Mouse (Mus musculus) forebrain, embryonic 14.5 days (tissue): Measurements from ENCODE around the gene Gpr89. TPM values are rescaled to one million over a fixed set of nuclear protein-coding genes. Genes with fewer than 3 reads are reported as not detected.

Experiments used
- ATAC-seq: fragments of 200-750 bp; cut with Nextera tagmentation; 2 replicates; pipeline ENCODE4 v1.8.0; 2017; ENCODE audit warnings: mild to moderate bottlenecking, moderate library complexity
- DNase-seq: peaks from one replicate; pipeline ENCODE4 v3.0.0-alpha.2; 2015; ENCODE audit warnings: low spot score
- H3K27ac ChIP-seq: fragments of 300-500 bp; sonication (generic); 2 replicates; pipeline ENCODE4 v1.5.1; 2014; ENCODE audit warnings: low read depth, mild to moderate bottlenecking, control low read depth, low read length, moderate library complexity
- H3K27me3 ChIP-seq: fragments of 300-500 bp; sonication (generic); replicated peaks from 2 replicates; pipeline ENCODE4 v1.6.1; 2014; ENCODE audit warnings: low read length, control low read depth, mixed read lengths; ENCODE audit not compliant: control insufficient read depth, insufficient read depth
- H3K36me3 ChIP-seq: fragments of 300-500 bp; sonication (generic); 2 replicates; pipeline ENCODE4 v1.6.1; 2014; ENCODE audit warnings: low read length, control low read depth; ENCODE audit not compliant: control insufficient read depth, insufficient read depth
- H3K4me1 ChIP-seq: fragments of 300-500 bp; sonication (generic); 2 replicates; pipeline ENCODE4 v1.6.1; 2014; ENCODE audit warnings: antibody characterized with exemption, low read length, control low read depth; ENCODE audit not compliant: control insufficient read depth, insufficient read depth
- H3K4me2 ChIP-seq: fragments of 300-500 bp; sonication (generic); 2 replicates; pipeline ENCODE4 v1.6.1; 2014; ENCODE audit warnings: mild to moderate bottlenecking, control low read depth, low read length
- H3K4me3 ChIP-seq: fragments of 300-500 bp; sonication (generic); 2 replicates; pipeline ENCODE4 v1.5.1; 2014; ENCODE audit warnings: low read depth, low read length, control low read depth
- H3K9ac ChIP-seq: fragments of 300-500 bp; sonication (generic); 2 replicates; pipeline ENCODE4 v1.6.1; 2014; ENCODE audit warnings: mild to moderate bottlenecking, low read length, control low read depth, moderate library complexity
- H3K9me3 ChIP-seq: fragments of 300-500 bp; sonication (generic); replicated peaks from 2 replicates; pipeline ENCODE4 v1.6.1; 2016; ENCODE audit warnings: low read length, control low read depth, mixed read lengths; ENCODE audit not compliant: control insufficient read depth
- WGBS: fragments of 180-500 bp; shearing (Covaris S2); extraction: QIAGEN DNeasy Blood & Tissue Kit; methylation state at CpG from one replicate; pipeline ENCODE4 v1.1.7; 2014; 5-methylcytosine and 5-hydroxymethylcytosine counted together
- polyA plus RNA-seq: library from polyadenylated mRNA; unstranded; fragments of >200 nt; fragmentation: Nextera tagmentation; extraction: Ambion mirVana; gene quantifications from 2 replicates; pipeline ENCODE4 v1.2.1, GENCODE M21; 2014

Gpr89 gene
- polyA plus RNA-seq, 1 experiment from 2014 or later: 38.8 TPM

GRCm38 (mm10) chr3:96874808-96875571 lies 30.2 kb downstream of the Gpr89 start:
- Histone ChIP-seq H3K27ac (no peak overlapping the region), H3K27me3 (no peaks in the 10 kb centered on the region), H3K9ac (no peak overlapping the region), H3K4me1 (no peaks in the 10 kb centered on the region), H3K9me3 (no peaks in the 10 kb centered on the region), H3K4me2 (no peak overlapping the region), H3K36me3 (peaks cover 79% of the 10 kb centered on the region), H3K4me3 (no peak overlapping the region)
- no peak for DNase-seq
- 88% methylated on average over 7 of the region's 7 CpGs for whole genome bisulfite sequencing
- ATAC-seq: no peak

- Histone ChIP-seq H3K4me2 (no peak overlapping the region), H3K27me3 (no peaks in the 10 kb centered on the region), H3K4me1 (no peaks in the 10 kb centered on the region), H3K9ac (no peak overlapping the region), H3K9me3 (no peaks in the 10 kb centered on the region), H3K4me3 (no peak overlapping the region), H3K27ac (no peak overlapping the region), H3K36me3 (peaks cover 85% of the 10 kb centered on the region)
- DNase-seq (no peak), ATAC-seq (no peak)
- 95% methylated on average over 8 of the region's 8 CpGs for WGBS
Measured at GRCm38 (mm10) chr3:96872501-96872900, 32.6 kb downstream of the Gpr89 start.

GRCm38 (mm10) chr3:96871070-96871469 lies 34.1 kb downstream of the Gpr89 start:
- H3K4me3 ChIP-seq: no peak overlapping the region
- no peaks in the 10 kb centered on the region for H3K27me3 ChIP-seq
- DNase-seq: no peak
- H3K4me2 ChIP-seq: no peak overlapping the region
- H3K27ac ChIP-seq: no peak overlapping the region
- H3K36me3 ChIP-seq: peaks cover 78% of the 10 kb centered on the region
- no peaks in the 10 kb centered on the region for H3K4me1 ChIP-seq
- 93% methylated on average over 8 of the region's 8 CpGs for WGBS
- no peak for ATAC-seq
- no peaks in the 10 kb centered on the region for H3K9me3 ChIP-seq
- no peak overlapping the region for H3K9ac ChIP-seq

GRCm38 (mm10) chr3:96870270-96870669 lies 34.9 kb downstream of the Gpr89 start:
- Histone ChIP-seq H3K9me3 (no peaks in the 10 kb centered on the region), H3K27ac (no peak overlapping the region), H3K4me2 (no peak overlapping the region), H3K27me3 (no peaks in the 10 kb centered on the region), H3K4me1 (no peaks in the 10 kb centered on the region), H3K36me3 (peaks cover 74% of the 10 kb centered on the region), H3K4me3 (no peak overlapping the region), H3K9ac (no peak overlapping the region)
- 97% methylated on average over 2 of the region's 2 CpGs for WGBS
- ATAC-seq: no peak
- DNase-seq: no peak

GRCm38 (mm10) chr3:96869091-96869490 lies 36.1 kb downstream of the Gpr89 start:
- H3K9ac ChIP-seq: no peak overlapping the region
- no peak overlapping the region for H3K4me3 ChIP-seq
- peaks cover 64% of the 10 kb centered on the region for H3K36me3 ChIP-seq
- ATAC-seq (no peak), DNase-seq (no peak)
- WGBS: 92% methylated on average over 7 of the region's 7 CpGs
- H3K27ac ChIP-seq: no peak overlapping the region
- no peaks in the 10 kb centered on the region for H3K27me3 ChIP-seq
- H3K9me3 ChIP-seq: no peaks in the 10 kb centered on the region
- no peak overlapping the region for H3K4me2 ChIP-seq
- H3K4me1 ChIP-seq: no peaks in the 10 kb centered on the region

GRCm38 (mm10) chr3:96868566-96868965 lies 36.6 kb downstream of the Gpr89 start:
- no peaks in the 10 kb centered on the region for H3K9me3 ChIP-seq
- no peak overlapping the region for H3K4me2 ChIP-seq
- no peaks in the 10 kb centered on the region for H3K27me3 ChIP-seq
- no peak for ATAC-seq
- H3K4me1 ChIP-seq: no peaks in the 10 kb centered on the region
- H3K36me3 ChIP-seq: peaks cover 58% of the 10 kb centered on the region
- no peak for DNase-seq
- H3K4me3 ChIP-seq: no peak overlapping the region
- WGBS: 94% methylated on average over 8 of the region's 8 CpGs
- H3K9ac ChIP-seq: no peak overlapping the region
- H3K27ac ChIP-seq: no peak overlapping the region

GRCm38 (mm10) chr3:96867863-96868262 lies 37.3 kb downstream of the Gpr89 start:
- Histone ChIP-seq H3K9ac (no peak overlapping the region), H3K9me3 (no peaks in the 10 kb centered on the region), H3K27me3 (no peaks in the 10 kb centered on the region), H3K4me1 (no peaks in the 10 kb centered on the region), H3K36me3 (peaks cover 51% of the 10 kb centered on the region), H3K4me2 (no peak overlapping the region), H3K4me3 (no peak overlapping the region), H3K27ac (no peak overlapping the region)
- no peak for DNase-seq
- no peak for ATAC-seq
- 92% methylated on average over 3 of the region's 3 CpGs for WGBS

- H3K4me2 ChIP-seq: no peak overlapping the region
- no peaks in the 10 kb centered on the region for H3K27me3 ChIP-seq
- WGBS: 92% methylated on average over 5 of the region's 5 CpGs
- no peaks in the 10 kb centered on the region for H3K9me3 ChIP-seq
- no peak overlapping the region for H3K9ac ChIP-seq
- H3K36me3 ChIP-seq: no peaks in the 10 kb centered on the region
- DNase-seq: no peak
- H3K27ac ChIP-seq: no peak overlapping the region
- ATAC-seq: no peak
- no peaks in the 10 kb centered on the region for H3K4me1 ChIP-seq
- no peak overlapping the region for H3K4me3 ChIP-seq
Measured at GRCm38 (mm10) chr3:96860498-96860897, 44.6 kb downstream of the Gpr89 start.

GRCm38 (mm10) chr3:96855833-96856232 lies 49.3 kb downstream of the Gpr89 start:
- Histone ChIP-seq H3K9ac (no peak overlapping the region), H3K27ac (no peak overlapping the region), H3K27me3 (no peaks in the 10 kb centered on the region), H3K4me2 (no peak overlapping the region), H3K9me3 (no peaks in the 10 kb centered on the region), H3K36me3 (no peaks in the 10 kb centered on the region), H3K4me3 (no peak overlapping the region), H3K4me1 (no peaks in the 10 kb centered on the region)
- no peak for ATAC-seq
- no peak for DNase-seq
- 69% methylated on average over 3 of the region's 3 CpGs for WGBS
